10 mouse cellular contexts compared by ENCODE assay signal in genomic region chr3:97201943-97202342, GRCm38 (mm10). TPM values are rescaled to one million over a fixed set of nuclear protein-coding genes. Genes with fewer than 3 reads are reported as not detected.
DNase-seq lines count a peak whose midpoint lies in the region; ATAC-seq and TF ChIP-seq lines count a peak whose summit lies in the region.
"Had no signal": no experiment of that assay in that cellular context is flagged by ENCODE, and none has a peak within 500 bp of the region (broad histone marks: within the 10 kb centered on the region; RNA-seq: fewer than 3 reads in every experiment).

No protein-coding gene starts in this region.

- TF ChIP-seq EP300 in liver, embryonic 14.5 days (IDR thresholded peaks at IDR 0.05; ENCODE audit: low read depth), result no peak

- H3K27me3 ChIP-seq in liver, embryonic 14.5 days (ENCODE audit: control insufficient read depth, insufficient read depth, low read length), result no peaks in the 10 kb centered on the region
- H3K27me3 ChIP-seq in neural tube, embryonic 11.5 days (ENCODE audit: control insufficient read depth, insufficient read depth, low read length), result no peaks in the 10 kb centered on the region
- H3K27me3 ChIP-seq: embryonic facial prominence, embryonic 12.5 days had no signal

- DNase-seq in A20 (ENCODE audit: low read depth, low spot score) (peak; percentile 78), R1 (ENCODE audit: low read depth, low spot score) (peak; percentile 79)
- DNase-seq in cerebellum, postnatal 14 days, result peak; percentile 75 to 79
- DNase-seq in gastrocnemius, postnatal 14 days, result peak; percentile 68
- peak; percentile 62 for DNase-seq in kidney, adult 18-20 months
- DNase-seq in liver, embryonic 14.5 days (ENCODE audit: low read depth in 3 of 3, low spot score in 3 of 3), result peak in 1 of 3 experiments; percentile 22
- DNase-seq in neural tube, embryonic 11.5 days (ENCODE audit: low spot score), result peak; percentile 67
- DNase-seq in testis, postnatal 14 days (ENCODE audit: low spot score), result peak; percentile 28

- H3K9me3 ChIP-seq in liver, embryonic 14.5 days (ENCODE audit: control insufficient read depth, low read length), result no peaks in the 10 kb centered on the region
- no peaks in the 10 kb centered on the region for H3K9me3 ChIP-seq in neural tube, embryonic 11.5 days (ENCODE audit: control insufficient read depth, low read length)
- H3K9me3 ChIP-seq: embryonic facial prominence, embryonic 12.5 days had no signal

- TF ChIP-seq CTCF in liver, embryonic 14.5 days (IDR thresholded peaks at IDR 0.05; ENCODE audit: low read depth), result peak; percentile 87

- no peak overlapping the region for H3K4me3 ChIP-seq in liver, embryonic 14.5 days (ENCODE audit: insufficient read depth in 1 of 2, low read depth in 2 of 2, low read length in 2 of 2)
- H3K4me3 ChIP-seq in neural tube, embryonic 11.5 days (ENCODE audit: low read depth, low read length), result no peak overlapping the region
- H3K4me3 ChIP-seq: embryonic facial prominence, embryonic 12.5 days had no signal

- intact Hi-C loops in gastrocnemius, postnatal 14 days (cut with DNase I; ENCODE audit: low total_unique reads), result loop anchor here (2.0 kb wide), 1 partner anchor 135 kb away; no protein-coding TSS in a partner anchor

- no peak overlapping the region for H3K4me2 ChIP-seq in liver, embryonic 14.5 days (ENCODE audit: low read depth)
- H3K4me2 ChIP-seq in neural tube, embryonic 11.5 days (ENCODE audit: low read depth), result no peak overlapping the region
- H3K4me2 ChIP-seq: embryonic facial prominence, embryonic 12.5 days had no signal

- no peak for ATAC-seq in liver, embryonic 14.5 days (ENCODE audit: insufficient read depth)
- 0 out of 2 replicates have a peak, but pooled peaks have one; percentile 50 for ATAC-seq in neural tube, embryonic 11.5 days (ENCODE audit: insufficient read depth, low FRiP score, low TSS enrichment)

- WGBS in liver, embryonic 14.5 days (ENCODE audit: insufficient replicate concordance), result 44% methylated on average over 5 of the region's 5 CpGs
- WGBS in neural tube, embryonic 11.5 days, result 51% methylated on average over 5 of the region's 5 CpGs

- no peak overlapping the region for H3K9ac ChIP-seq in liver, embryonic 14.5 days (replicated peaks)
- no peak overlapping the region for H3K9ac ChIP-seq in neural tube, embryonic 11.5 days (ENCODE audit: low read length)
- H3K9ac ChIP-seq: embryonic facial prominence, embryonic 12.5 days had no signal

- H3K27ac ChIP-seq in liver, embryonic 14.5 days, result no peak overlapping the region
- no peak overlapping the region for H3K27ac ChIP-seq in neural tube, embryonic 11.5 days (ENCODE audit: low read depth, low read length)
- H3K27ac ChIP-seq: embryonic facial prominence, embryonic 12.5 days; macrophage had no signal

- H3K4me1 ChIP-seq in liver, embryonic 14.5 days (replicated peaks; ENCODE audit: control insufficient read depth in 2 of 2, insufficient read depth in 2 of 2, low read length in 1 of 2), result 0 out of 4 replicates have a peak, but pooled peaks cover 0 to 3% of the 10 kb centered on the region in 2 experiments
- peaks cover 4% of the 10 kb centered on the region; the same call in 1 of the 2 replicates for H3K4me1 ChIP-seq in neural tube, embryonic 11.5 days (ENCODE audit: control insufficient read depth, insufficient read depth, low read length)
- H3K4me1 ChIP-seq: embryonic facial prominence, embryonic 12.5 days had no signal

- no peaks in the 10 kb centered on the region for H3K36me3 ChIP-seq in liver, embryonic 14.5 days (replicated peaks; ENCODE audit: control insufficient read depth, insufficient read depth, low read depth)
- peaks cover 3% of the 10 kb centered on the region; the same call in 1 of the 2 replicates for H3K36me3 ChIP-seq in neural tube, embryonic 11.5 days (ENCODE audit: control insufficient read depth, insufficient read depth, low read length)

RNA-seq across cellular contexts. Expression of gene Acp6, which starts 43.4 kb away (rescaled TPM):
- 10 to 100 TPM; 16.3 to 16.9 TPM for total RNA-seq in gastrocnemius, postnatal 14 days (2021)
- 9.8 and 11.1 TPM in 2 replicates for polyA plus RNA-seq in liver, embryonic 14.5 days (2012; rRNA removed)
- polyA plus RNA-seq in liver, embryonic 14.5 days (2014; fragmentation: Nextera tagmentation; extraction: Ambion mirVana), result 13.8 and 14.8 TPM in 2 replicates
- polyA plus RNA-seq in neural tube, embryonic 11.5 days (2014; fragmentation: Nextera tagmentation; extraction: Ambion mirVana), result 20.1 and 25.4 TPM in 2 replicates
